Mouse (Mus musculus) small intestine, adult 2 months (tissue): ENCODE results near the gene Fyn.

Experiments
- CTCF ChIP-seq: fragments of 200-500 bp; IDR thresholded peaks from 2 replicates; pipeline ENCODE4 v1.5.1; 2012; ENCODE audit warnings: low read depth, mild to moderate bottlenecking, control low read depth, inconsistent platforms, low read length, moderate library complexity, mixed read lengths; ENCODE audit not compliant: insufficient replicate concordance, insufficient read length; ENCODE audit errors: extremely low read depth
- POLR2A ChIP-seq: fragments of 200-500 bp; IDR thresholded peaks from 2 replicates; pipeline ENCODE4 v1.6.1; 2012; ENCODE audit warnings: low read depth, mild to moderate bottlenecking, control low read depth, inconsistent platforms, low read length, moderate library complexity

DNA sequence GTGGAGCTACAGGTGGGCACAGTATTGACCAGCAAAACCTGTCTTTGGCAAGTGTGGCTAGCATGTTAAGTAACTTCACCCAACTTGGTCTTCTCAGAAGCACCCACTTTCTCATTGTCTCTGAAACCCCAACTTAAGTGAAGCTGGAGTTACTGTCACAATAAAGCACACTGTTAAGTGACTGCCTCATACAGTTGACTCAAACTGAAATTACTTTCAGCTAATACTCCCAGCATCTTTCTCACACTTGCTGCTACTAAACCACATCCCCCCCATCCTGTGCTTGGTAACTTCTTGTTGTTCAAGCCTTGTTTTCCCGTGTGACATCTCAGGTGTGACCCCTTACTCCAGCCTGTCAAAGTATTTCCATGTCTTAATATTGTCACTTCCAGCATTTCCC lies 110.7 kb downstream of the Fyn start:
- TF ChIP-seq CTCF (no peak), POLR2A (no peak)
